Mouse (Mus musculus) megakaryocyte, embryonic 14.5 days (primary cell): ENCODE results near the gene Hoxb3. TPM values are rescaled to one million over a fixed set of nuclear protein-coding genes. Genes with fewer than 3 reads are reported as not detected.

Experiments
- H3K27me3 ChIP-seq: replicated peaks from 2 replicates; pipeline ENCODE3; 2012; ENCODE audit warnings: inconsistent platforms
- H3K36me3 ChIP-seq: replicated peaks from 2 replicates; pipeline ENCODE3; 2012; ENCODE audit warnings: low read length, inconsistent platforms, mixed read lengths
- H3K4me1 ChIP-seq: 2 replicates; pipeline ENCODE4 v1.6.1; 2012; ENCODE audit warnings: inconsistent platforms
- H3K4me3 ChIP-seq: replicated peaks from 2 replicates; pipeline ENCODE3; 2012; ENCODE audit warnings: moderate library complexity, mild to moderate bottlenecking, inconsistent platforms
- H3K9me3 ChIP-seq: 2 replicates; pipeline ENCODE4 v1.6.1; 2012; ENCODE audit warnings: inconsistent platforms
- FLI1 ChIP-seq: IDR thresholded peaks from 2 replicates; pipeline ENCODE4 v1.6.1; 2012; ENCODE audit warnings: low read length, inconsistent platforms, mixed read lengths
- GATA1 ChIP-seq: IDR thresholded peaks from 3 replicates; pipeline ENCODE4 v1.6.1; 2012; ENCODE audit warnings: mixed read lengths, low read length, inconsistent platforms, borderline replicate concordance
- polyA plus RNA-seq: library from polyadenylated mRNA; stranded (reverse); fragments of >175 nt; gene quantifications from 2 replicates; pipeline ENCODE4 v1.2.3, GENCODE M21; 2012; ENCODE audit warnings: low replicate concordance; ENCODE audit not compliant: insufficient read depth

Hoxb3 gene
- polyA plus RNA-seq, 1 experiment = 0.21 TPM

- TF ChIP-seq GATA1 (no peak), FLI1 (no peak)
- Histone ChIP-seq H3K4me3 (peak within 1 kb of the TSS; percentile 92), H3K36me3 (no peaks in the 10 kb centered on the region), H3K9me3 (no peaks in the 10 kb centered on the region), H3K4me1 (peaks cover 38% of the 10 kb centered on the region), H3K27me3 (peaks cover 79% of the 10 kb centered on the region)
These were observed 5.3 kb upstream of the Hoxb3 start, which contains the start of gene Hoxb4 for GRCm38 (mm10) chr11:96317608-96318367. Gene Hoxb4, plus strand, starts transcription at chr11:96318267.

- Histone ChIP-seq H3K27me3 (peaks cover 74% of the 10 kb centered on the region), H3K9me3 (no peaks in the 10 kb centered on the region), H3K4me1 (peaks cover 38% of the 10 kb centered on the region), H3K4me3 (peak overlapping the region; percentile 92), H3K36me3 (no peaks in the 10 kb centered on the region)
- TF ChIP-seq GATA1 (no peak), FLI1 (no peak)
These were observed 4.6 kb upstream of the Hoxb3 start for GRCm38 (mm10) chr11:96318368-96319070.

- TF ChIP-seq GATA1 (no peak), FLI1 (no peak)
- Histone ChIP-seq H3K27me3 (peaks cover 71% of the 10 kb centered on the region), H3K36me3 (no peaks in the 10 kb centered on the region), H3K4me3 (peak overlapping the region; percentile 92), H3K4me1 (peaks cover 34% of the 10 kb centered on the region), H3K9me3 (no peaks in the 10 kb centered on the region)
These were observed 3.8 kb upstream of the Hoxb3 start for GRCm38 (mm10) chr11:96319071-96319902.

- no peaks in the 10 kb centered on the region for H3K36me3 ChIP-seq
- TF ChIP-seq GATA1 = no peak
- no peak for TF ChIP-seq FLI1
- peak overlapping the region; percentile 92 for H3K4me3 ChIP-seq
- peaks cover 27% of the 10 kb centered on the region for H3K4me1 ChIP-seq
- no peaks in the 10 kb centered on the region for H3K9me3 ChIP-seq
- peaks cover 69% of the 10 kb centered on the region for H3K27me3 ChIP-seq
These were observed 3.2 kb upstream of the Hoxb3 start for GRCm38 (mm10) chr11:96319910-96320309.

GRCm38 (mm10) chr11:96320688-96321087 lies 2.4 kb upstream of the Hoxb3 start:
- H3K4me3 ChIP-seq = no peak overlapping the region
- no peaks in the 10 kb centered on the region for H3K36me3 ChIP-seq
- H3K9me3 ChIP-seq = no peaks in the 10 kb centered on the region
- TF ChIP-seq GATA1 (no peak), FLI1 (no peak)
- H3K4me1 ChIP-seq = peaks cover 22% of the 10 kb centered on the region
- H3K27me3 ChIP-seq = peaks cover 66% of the 10 kb centered on the region

GRCm38 (mm10) chr11:96321846-96322245 lies 1.3 kb upstream of the Hoxb3 start:
- no peak for TF ChIP-seq GATA1
- TF ChIP-seq FLI1 = no peak
- Histone ChIP-seq H3K4me1 (peaks cover 22% of the 10 kb centered on the region), H3K9me3 (no peaks in the 10 kb centered on the region), H3K36me3 (no peaks in the 10 kb centered on the region), H3K4me3 (no peak overlapping the region), H3K27me3 (peaks cover 63% of the 10 kb centered on the region)

GRCm38 (mm10) chr11:96322738-96323137 lies 388 bp upstream of the Hoxb3 start:
- H3K4me1 ChIP-seq = peaks cover 21% of the 10 kb centered on the region
- TF ChIP-seq GATA1 (no peak), FLI1 (no peak)

GRCm38 (mm10) chr11:96324125-96324524 lies 999 bp downstream of the Hoxb3 start:
- peaks cover 62% of the 10 kb centered on the region for H3K27me3 ChIP-seq
- H3K4me3 ChIP-seq = no peak overlapping the region
- no peaks in the 10 kb centered on the region for H3K9me3 ChIP-seq
- TF ChIP-seq GATA1 (no peak), FLI1 (no peak)
- no peaks in the 10 kb centered on the region for H3K36me3 ChIP-seq
- H3K4me1 ChIP-seq = peaks cover 9% of the 10 kb centered on the region

More at GRCm38 (mm10) chr11:96322738-96323137, 388 bp upstream of the Hoxb3 start:
- peaks cover 63% of the 10 kb centered on the region for H3K27me3 ChIP-seq
- no peaks in the 10 kb centered on the region for H3K9me3 ChIP-seq
- no peak overlapping the region for H3K4me3 ChIP-seq
- no peaks in the 10 kb centered on the region for H3K36me3 ChIP-seq

GRCm38 (mm10) chr11:96324965-96325364 lies 1.8 kb downstream of the Hoxb3 start:
- no peak overlapping the region for H3K4me3 ChIP-seq

More at GRCm38 (mm10) chr11:96324965-96325364, 1.8 kb downstream of the Hoxb3 start:
- H3K36me3 ChIP-seq = no peaks in the 10 kb centered on the region
- H3K9me3 ChIP-seq = no peaks in the 10 kb centered on the region
- peaks cover 60% of the 10 kb centered on the region for H3K27me3 ChIP-seq
- TF ChIP-seq GATA1 (no peak), FLI1 (no peak)
- peaks cover under 1% of the 10 kb centered on the region; the same call in 1 of the 2 replicates for H3K4me1 ChIP-seq
